Mouse (Mus musculus): Measurements from ENCODE around the gene Fscn2. TPM values are rescaled to one million over a fixed set of nuclear protein-coding genes. Genes with fewer than 3 reads are reported as not detected.

The Fscn2 gene
- polyA plus RNA-seq, 1 experiment from 2014 or later = 0.41 TPM

DNA sequence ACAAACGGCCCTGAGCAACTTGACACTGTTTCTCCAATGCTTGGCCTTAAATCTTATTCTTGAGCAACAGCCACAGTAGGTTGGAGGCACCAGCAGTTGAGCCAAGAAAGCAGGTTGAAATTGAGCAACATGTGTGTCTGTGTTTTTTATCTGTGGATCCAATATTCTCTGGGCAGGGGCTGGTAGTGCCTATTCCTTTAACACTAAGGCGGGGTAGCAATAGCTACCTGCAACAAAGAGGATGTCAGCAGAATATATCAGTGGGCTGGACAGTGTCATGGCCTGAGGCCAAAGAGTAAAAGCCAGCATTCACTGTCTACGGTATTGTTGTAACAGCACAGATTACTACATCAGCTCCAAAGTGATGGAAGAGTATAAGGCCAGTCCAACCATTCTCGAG lies 34.3 kb downstream of the Fscn2 start:
- Histone ChIP-seq H3K27me3 (ENCODE audit: control insufficient read depth, insufficient read depth, low read length) (no peaks in the 10 kb centered on the region), H3K27ac (replicated peaks) (no peak overlapping the region), H3K9me3 (ENCODE audit: control insufficient read depth, low read length) (no peaks in the 10 kb centered on the region), H3K4me1 (replicated peaks; ENCODE audit: control insufficient read depth, insufficient read depth) (no peaks in the 10 kb centered on the region), H3K4me2 (replicated peaks; ENCODE audit: low read depth) (no peak overlapping the region), H3K36me3 (ENCODE audit: control insufficient read depth, insufficient read depth, low read length) (peaks cover 10% of the 10 kb centered on the region; the same call in 1 of the 2 replicates), H3K9ac (ENCODE audit: low read length) (no peak overlapping the region), H3K4me3 (ENCODE audit: low read depth, low read length) (no peak overlapping the region)
- 64% methylated on average over 4 of the region's 4 CpGs for WGBS
- no peak for TF ChIP-seq EP300 (optimal IDR thresholded peaks at IDR 0.05)
- no peak for TF ChIP-seq CTCF (IDR thresholded peaks at IDR 0.05; ENCODE audit: low read depth)
- DNase-seq (ENCODE audit: low spot score) (no peak), ATAC-seq (ENCODE audit: low FRiP score, low TSS enrichment) (no peak)

DNA sequence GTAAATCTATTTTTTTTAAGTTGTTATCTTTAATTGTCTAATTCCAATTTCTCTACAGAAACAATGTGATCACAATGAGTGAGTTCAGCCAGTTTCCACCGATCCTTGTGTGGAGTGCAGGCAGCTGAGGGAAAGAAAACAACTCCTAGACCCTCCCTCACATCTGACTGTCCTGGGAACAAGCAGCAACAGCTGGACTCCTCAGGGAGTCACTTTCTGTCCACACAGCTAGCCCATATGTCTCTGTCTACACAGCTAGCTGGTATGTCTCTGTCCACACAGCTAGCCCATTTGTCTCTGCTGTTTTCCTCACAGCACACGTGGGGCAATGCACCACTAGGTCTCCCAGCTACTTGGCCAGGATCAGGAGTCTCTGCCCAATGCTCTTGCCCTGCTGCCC lies 36.3 kb downstream of the Fscn2 start:
- no peak overlapping the region for H3K27ac ChIP-seq (replicated peaks)
- H3K36me3 ChIP-seq (ENCODE audit: control insufficient read depth, insufficient read depth, low read length) = peaks cover 11% of the 10 kb centered on the region; the same call in 1 of the 2 replicates
- H3K27me3 ChIP-seq (ENCODE audit: control insufficient read depth, insufficient read depth, low read length) = no peaks in the 10 kb centered on the region
- H3K4me1 ChIP-seq (replicated peaks; ENCODE audit: control insufficient read depth, insufficient read depth) = no peaks in the 10 kb centered on the region
- H3K4me3 ChIP-seq (ENCODE audit: low read depth, low read length) = no peak overlapping the region
- DNase-seq (ENCODE audit: low spot score) = no peak
- ATAC-seq (ENCODE audit: low FRiP score, low TSS enrichment) = no peak
- H3K9me3 ChIP-seq (ENCODE audit: control insufficient read depth, low read length) = no peaks in the 10 kb centered on the region
- H3K4me2 ChIP-seq (replicated peaks; ENCODE audit: low read depth) = no peak overlapping the region
- WGBS = 68% methylated on average over 2 of the region's 2 CpGs
- TF ChIP-seq CTCF (IDR thresholded peaks at IDR 0.05; ENCODE audit: low read depth) (no peak), EP300 (optimal IDR thresholded peaks at IDR 0.05) (no peak)
- no peak overlapping the region for H3K9ac ChIP-seq (ENCODE audit: low read length)

- no peak for ATAC-seq (ENCODE audit: low FRiP score, low TSS enrichment)
- Histone ChIP-seq H3K4me2 (replicated peaks; ENCODE audit: low read depth) (no peak overlapping the region), H3K4me1 (replicated peaks; ENCODE audit: control insufficient read depth, insufficient read depth) (no peaks in the 10 kb centered on the region), H3K27me3 (ENCODE audit: control insufficient read depth, insufficient read depth, low read length) (no peaks in the 10 kb centered on the region), H3K4me3 (ENCODE audit: low read depth, low read length) (no peak overlapping the region), H3K36me3 (ENCODE audit: control insufficient read depth, insufficient read depth, low read length) (peaks cover 19% of the 10 kb centered on the region), H3K9me3 (ENCODE audit: control insufficient read depth, low read length) (no peaks in the 10 kb centered on the region), H3K9ac (ENCODE audit: low read length) (no peak overlapping the region), H3K27ac (replicated peaks) (no peak overlapping the region)
- 94% methylated on average over 2 of the region's 2 CpGs for WGBS
- DNase-seq (ENCODE audit: low spot score) = no peak
- TF ChIP-seq EP300 (optimal IDR thresholded peaks at IDR 0.05) (no peak), CTCF (IDR thresholded peaks at IDR 0.05; ENCODE audit: low read depth) (no peak)
Measured at GRCm38 (mm10) chr11:120399319-120399718, 38.0 kb downstream of the Fscn2 start.

DNA sequence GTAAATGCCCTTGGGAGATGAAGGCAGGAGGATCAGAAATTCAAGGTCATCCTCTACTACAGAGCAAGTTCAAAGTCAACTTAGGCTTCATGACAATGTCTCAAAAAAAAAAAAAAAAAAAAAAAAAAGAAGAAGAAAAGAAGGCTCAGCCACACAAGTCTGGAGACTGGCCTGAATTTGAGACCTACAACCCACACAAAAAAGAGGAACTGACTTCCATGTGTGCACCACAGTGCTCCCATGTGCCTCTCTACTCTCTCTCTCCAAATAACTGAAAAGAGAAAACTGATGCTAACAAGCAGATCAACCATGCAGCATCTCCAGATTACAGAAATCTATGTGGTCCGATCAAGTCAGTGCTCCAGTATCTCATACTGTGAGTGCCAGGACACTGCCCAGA lies 43.5 kb downstream of the Fscn2 start:
- TF ChIP-seq EP300 (optimal IDR thresholded peaks at IDR 0.05) = no peak
- no peak for TF ChIP-seq CTCF (IDR thresholded peaks at IDR 0.05; ENCODE audit: low read depth)
- Histone ChIP-seq H3K9ac (ENCODE audit: low read length) (no peak overlapping the region), H3K36me3 (ENCODE audit: control insufficient read depth, insufficient read depth, low read length) (peaks cover 39% of the 10 kb centered on the region), H3K9me3 (ENCODE audit: control insufficient read depth, low read length) (no peaks in the 10 kb centered on the region), H3K4me1 (replicated peaks; ENCODE audit: control insufficient read depth, insufficient read depth) (no peaks in the 10 kb centered on the region), H3K4me2 (replicated peaks; ENCODE audit: low read depth) (no peak overlapping the region), H3K4me3 (ENCODE audit: low read depth, low read length) (no peak overlapping the region), H3K27ac (replicated peaks) (no peak overlapping the region), H3K27me3 (ENCODE audit: control insufficient read depth, insufficient read depth, low read length) (no peaks in the 10 kb centered on the region)
- 97% methylated on average over 1 of the region's 1 CpGs for WGBS
- ATAC-seq (ENCODE audit: low FRiP score, low TSS enrichment) (no peak), DNase-seq (ENCODE audit: low spot score) (no peak)

GRCm38 (mm10) chr11:120405867-120406266 lies 44.5 kb downstream of the Fscn2 start:
- DNase-seq (ENCODE audit: low spot score) = no peak
- H3K27me3 ChIP-seq (ENCODE audit: control insufficient read depth, insufficient read depth, low read length) = no peaks in the 10 kb centered on the region
- TF ChIP-seq CTCF (IDR thresholded peaks at IDR 0.05; ENCODE audit: low read depth) (no peak), EP300 (optimal IDR thresholded peaks at IDR 0.05) (no peak)
- no peak for ATAC-seq (ENCODE audit: low FRiP score, low TSS enrichment)
- peaks cover 44% of the 10 kb centered on the region for H3K36me3 ChIP-seq (ENCODE audit: control insufficient read depth, insufficient read depth, low read length)
- no peak overlapping the region for H3K4me2 ChIP-seq (replicated peaks; ENCODE audit: low read depth)
- no peaks in the 10 kb centered on the region for H3K4me1 ChIP-seq (replicated peaks; ENCODE audit: control insufficient read depth, insufficient read depth)
- H3K27ac ChIP-seq (replicated peaks) = no peak overlapping the region
- 95% methylated on average over 3 of the region's 3 CpGs for WGBS
- no peaks in the 10 kb centered on the region for H3K9me3 ChIP-seq (ENCODE audit: control insufficient read depth, low read length)
- H3K4me3 ChIP-seq (ENCODE audit: low read depth, low read length) = no peak overlapping the region
- no peak overlapping the region for H3K9ac ChIP-seq (ENCODE audit: low read length)

DNA sequence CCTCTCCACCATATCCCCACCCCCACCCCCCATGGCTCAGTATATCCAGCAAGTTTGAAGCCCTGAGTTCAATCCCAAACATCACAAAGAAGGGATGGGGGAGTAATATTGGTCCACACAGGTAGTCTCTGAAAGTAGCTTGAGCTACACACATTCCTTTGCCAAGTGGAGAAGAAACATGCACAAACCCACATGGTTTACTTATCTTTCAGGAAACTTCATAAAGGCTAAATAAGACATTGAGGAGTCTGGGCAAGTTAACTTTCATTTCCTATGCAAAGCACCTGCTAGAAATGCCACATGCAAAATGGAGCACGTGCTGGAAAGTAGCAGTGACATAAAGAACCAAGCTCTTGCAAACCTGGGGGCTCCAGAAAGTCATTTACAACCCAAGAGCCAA lies 45.1 kb downstream of the Fscn2 start:
- TF ChIP-seq EP300 (optimal IDR thresholded peaks at IDR 0.05) (no peak), CTCF (IDR thresholded peaks at IDR 0.05; ENCODE audit: low read depth) (no peak)
- no peaks in the 10 kb centered on the region for H3K27me3 ChIP-seq (ENCODE audit: control insufficient read depth, insufficient read depth, low read length)
- H3K36me3 ChIP-seq (ENCODE audit: control insufficient read depth, insufficient read depth, low read length) = peaks cover 49% of the 10 kb centered on the region
- WGBS = 87% methylated on average over 1 of the region's 1 CpGs
- H3K9me3 ChIP-seq (ENCODE audit: control insufficient read depth, low read length) = no peaks in the 10 kb centered on the region
- no peak for ATAC-seq (ENCODE audit: low FRiP score, low TSS enrichment)
- no peak overlapping the region for H3K9ac ChIP-seq (ENCODE audit: low read length)
- no peak overlapping the region for H3K27ac ChIP-seq (replicated peaks)
- no peak for DNase-seq (ENCODE audit: low spot score)
- no peaks in the 10 kb centered on the region for H3K4me1 ChIP-seq (replicated peaks; ENCODE audit: control insufficient read depth, insufficient read depth)
- H3K4me3 ChIP-seq (ENCODE audit: low read depth, low read length) = no peak overlapping the region
- no peak overlapping the region for H3K4me2 ChIP-seq (replicated peaks; ENCODE audit: low read depth)

Data from stomach, postnatal 0 days (tissue).